Mouse (Mus musculus): ENCODE results near the gene Eef2kmt. TPM values are rescaled to one million over a fixed set of nuclear protein-coding genes. Genes with fewer than 3 reads are reported as not detected.

The Eef2kmt gene
- polyA plus RNA-seq, 1 experiment = 0.11 TPM

DNA sequence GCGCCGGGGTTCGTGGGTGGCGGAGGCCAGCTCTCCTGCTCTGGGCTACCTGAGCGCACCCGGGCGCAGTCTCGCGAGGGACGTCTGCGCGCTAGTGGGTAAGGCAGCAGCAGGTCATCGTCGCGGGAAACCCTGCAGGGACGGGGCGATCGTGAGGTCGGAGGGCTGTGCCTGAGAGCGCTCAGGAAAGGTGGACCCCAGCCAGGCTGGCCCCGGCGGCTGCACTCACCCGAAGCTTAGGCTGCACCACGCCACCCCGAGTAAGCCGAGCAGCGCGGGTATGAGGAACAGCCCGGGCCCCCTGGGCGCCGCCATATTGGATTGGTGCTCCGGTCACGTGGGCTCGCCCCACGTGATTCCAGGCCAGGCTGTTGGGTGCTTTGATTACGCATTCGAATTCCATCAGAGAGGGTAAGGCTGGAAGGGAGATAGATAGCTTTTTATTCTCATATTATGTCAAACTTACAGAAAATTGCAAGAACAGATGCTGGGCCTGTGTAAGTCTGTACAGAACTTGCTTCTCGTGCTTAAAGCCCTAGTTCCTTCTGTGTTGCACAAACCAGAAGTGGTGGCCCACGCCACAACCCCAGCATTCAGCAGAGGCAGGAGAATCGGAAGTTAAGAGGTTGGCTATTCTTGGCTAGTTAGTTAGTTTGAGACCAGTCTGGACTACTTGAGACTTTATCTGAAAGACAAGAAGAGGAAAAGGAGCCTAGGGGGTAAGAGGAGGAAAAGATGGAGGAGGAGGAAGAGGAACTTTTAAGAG is 51.9 kb downstream of the Eef2kmt start, which contains the start of gene Nagpa:
Nagpa (minus strand) TSS at position 345 of the 766 bp plus-strand sequence.
- Histone ChIP-seq H3K4me1 (ENCODE audit: control insufficient read depth) (peaks cover 20% of the 10 kb centered on the region), H3K9me3 (ENCODE audit: control insufficient read depth, low read length) (no peaks in the 10 kb centered on the region), H3K4me3 (replicated peaks) (peak within 1 kb of the TSS; percentile 85), H3K36me3 (ENCODE audit: control insufficient read depth) (peaks cover 24% of the 10 kb centered on the region), H3K27me3 (ENCODE audit: control insufficient read depth) (no peaks in the 10 kb centered on the region)
- TF ChIP-seq TAL1 (IDR thresholded peaks at IDR 0.05; ENCODE audit: low read length) (no peak), GATA1 (IDR thresholded peaks at IDR 0.05; ENCODE audit: low read length) (no peak)

DNA sequence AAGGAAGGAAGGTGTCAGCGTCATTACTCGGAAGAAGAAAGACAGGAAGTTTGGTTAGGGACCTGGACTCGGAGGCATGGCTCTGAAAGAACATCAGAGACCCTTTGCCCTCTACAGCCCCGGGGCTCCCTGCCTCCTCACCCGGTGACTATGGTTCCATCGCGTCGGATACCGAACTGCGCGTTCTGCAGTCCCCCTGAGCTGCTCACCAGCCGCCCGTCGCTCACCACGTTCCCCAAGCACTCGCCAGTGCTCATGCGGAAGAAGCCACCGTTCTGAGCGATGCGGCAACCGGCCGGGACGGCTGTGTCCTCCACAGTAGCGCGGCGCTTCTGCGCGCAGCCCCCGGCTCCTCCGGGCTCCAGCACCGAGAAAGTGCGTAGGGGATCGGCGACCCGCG is 52.6 kb downstream of the Eef2kmt start:
- Histone ChIP-seq H3K36me3 (ENCODE audit: control insufficient read depth) (peaks cover 30% of the 10 kb centered on the region), H3K9me3 (ENCODE audit: control insufficient read depth, low read length) (no peaks in the 10 kb centered on the region), H3K4me1 (ENCODE audit: control insufficient read depth) (peaks cover 20% of the 10 kb centered on the region), H3K4me3 (replicated peaks) (peak overlapping the region; percentile 85), H3K27me3 (ENCODE audit: control insufficient read depth) (no peaks in the 10 kb centered on the region)
- TF ChIP-seq GATA1 (IDR thresholded peaks at IDR 0.05; ENCODE audit: low read length) = no peak
- TF ChIP-seq TAL1 (IDR thresholded peaks at IDR 0.05; ENCODE audit: low read length) = no peak

DNA sequence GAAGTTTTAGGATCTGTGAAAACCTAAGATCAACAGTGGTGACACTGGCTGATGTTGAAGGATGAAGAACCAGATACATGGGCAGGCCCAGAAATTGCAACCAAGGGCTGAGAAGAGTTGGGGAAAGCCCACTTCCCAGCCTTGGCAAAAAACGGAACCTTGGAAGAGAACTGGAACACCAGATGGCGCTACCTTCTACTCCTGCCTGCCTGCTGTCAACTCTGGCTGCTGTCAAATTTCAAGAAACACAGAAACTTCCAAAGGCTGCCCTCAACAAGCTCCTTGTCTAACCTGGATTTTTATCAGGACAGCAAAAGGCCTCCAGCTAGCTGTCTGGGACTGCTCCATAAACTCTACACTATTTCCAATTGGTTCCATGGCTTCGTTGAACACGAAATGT is 53.1 kb downstream of the Eef2kmt start:
- TF ChIP-seq GATA1 (IDR thresholded peaks at IDR 0.05; ENCODE audit: low read length) (no peak), TAL1 (IDR thresholded peaks at IDR 0.05; ENCODE audit: low read length) (no peak)
- H3K36me3 ChIP-seq (ENCODE audit: control insufficient read depth) = peaks cover 34% of the 10 kb centered on the region
- peak overlapping the region; percentile 85 for H3K4me3 ChIP-seq (replicated peaks)
- H3K4me1 ChIP-seq (ENCODE audit: control insufficient read depth) = peaks cover 20% of the 10 kb centered on the region
- H3K27me3 ChIP-seq (ENCODE audit: control insufficient read depth) = no peaks in the 10 kb centered on the region
- H3K9me3 ChIP-seq (ENCODE audit: control insufficient read depth, low read length) = no peaks in the 10 kb centered on the region

DNA sequence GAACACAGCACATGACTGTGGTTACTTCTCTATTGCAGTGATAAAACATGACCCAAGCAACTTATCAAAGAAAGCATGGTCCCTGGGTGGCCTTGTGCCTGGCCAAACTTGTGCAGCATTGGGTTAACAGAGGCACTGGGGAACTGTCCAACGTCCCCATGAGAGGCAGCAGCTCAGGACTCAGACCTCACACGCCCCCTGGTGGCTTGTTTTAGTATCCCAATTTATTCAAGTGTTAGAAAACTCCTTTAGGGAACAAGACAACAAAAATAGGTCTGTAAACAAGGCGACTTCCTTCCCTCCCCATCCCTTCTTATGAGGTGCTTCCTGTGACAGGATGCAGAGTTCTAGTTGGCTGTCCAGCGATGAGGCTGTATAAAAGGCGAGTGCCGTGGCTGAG is 60.7 kb downstream of the Eef2kmt start:
- no peak overlapping the region for H3K4me3 ChIP-seq (replicated peaks)
- TF ChIP-seq GATA1 (IDR thresholded peaks at IDR 0.05; ENCODE audit: low read length) = no peak
- TF ChIP-seq TAL1 (IDR thresholded peaks at IDR 0.05; ENCODE audit: low read length) = no peak
- H3K36me3 ChIP-seq (ENCODE audit: control insufficient read depth) = peaks cover 35% of the 10 kb centered on the region
- no peaks in the 10 kb centered on the region for H3K27me3 ChIP-seq (ENCODE audit: control insufficient read depth)
- H3K9me3 ChIP-seq (ENCODE audit: control insufficient read depth, low read length) = no peaks in the 10 kb centered on the region
- H3K4me1 ChIP-seq (ENCODE audit: control insufficient read depth) = no peaks in the 10 kb centered on the region

Other genes with a start within 250 kb of the Eef2kmt start
- not detected in 2 replicates for gene Smim22, start 248.7 kb downstream of the Eef2kmt start, polyA plus RNA-seq (2012)
- 1.0 and 1.6 TPM in 2 replicates for gene Rogdi, start 242.4 kb downstream of the Eef2kmt start, polyA plus RNA-seq (2012)
- 0.42 and 0.50 TPM in 2 replicates for gene Glyr1, start 206.1 kb downstream of the Eef2kmt start, polyA plus RNA-seq (2012)
- 1.9 and 2.3 TPM in 2 replicates for gene Ubn1, start 205.9 kb downstream of the Eef2kmt start, polyA plus RNA-seq (2012)
- gene Ppl, start 123.6 kb downstream of the Eef2kmt start, polyA plus RNA-seq (2012) = 0.01 TPM in 1 of 2 replicates, not detected in the other
- not detected in 2 replicates for gene Sec14l5, start 108.9 kb downstream of the Eef2kmt start, polyA plus RNA-seq (2012)
- gene Nagpa, start 52.0 kb downstream of the Eef2kmt start, polyA plus RNA-seq (2012) = 0.86 and 0.92 TPM in 2 replicates
- gene AU021092, start 33.7 kb downstream of the Eef2kmt start, polyA plus RNA-seq (2012) = not detected in 2 replicates
- 0.19 and 0.28 TPM in 2 replicates for gene Alg1, start 22.4 kb downstream of the Eef2kmt start, polyA plus RNA-seq (2012)

Measured in erythroblast, embryonic 14.5 days (primary cell).